Mouse (Mus musculus) hematopoietic multipotent progenitor cell, adult 10-12 weeks (in vitro differentiated cells): ENCODE results near the gene Vmn1r203. TPM values are rescaled to one million over a fixed set of nuclear protein-coding genes. Genes with fewer than 3 reads are reported as not detected.

Source experiments
- polyA plus RNA-seq: library from polyadenylated mRNA; stranded (reverse); fragments of >175 nt; gene quantifications from 2 replicates; pipeline ENCODE4 v1.2.3, GENCODE M21; 2012; ENCODE audit warnings: low replicate concordance

Vmn1r203 gene
- polyA plus RNA-seq: not detected in 2 replicates

DNA sequence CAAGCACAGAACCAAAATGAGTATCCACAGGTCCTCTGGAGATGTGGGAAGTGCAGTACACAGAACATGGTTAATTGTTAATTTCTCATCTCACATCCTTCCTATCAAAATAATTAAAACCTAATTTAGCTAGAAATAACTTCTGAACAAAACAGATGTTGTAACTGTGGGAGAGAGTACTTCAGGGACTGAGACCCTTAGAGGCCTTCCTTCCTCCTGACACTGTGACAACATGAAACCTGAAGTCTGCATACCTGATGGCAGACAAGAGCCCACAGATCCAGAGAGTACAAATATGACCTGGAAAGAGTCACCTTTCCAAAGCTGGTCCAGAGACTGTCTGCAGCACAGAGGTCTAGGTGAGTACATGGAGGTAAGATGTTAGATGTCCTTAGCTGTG lies at the start of gene Vmn1r203:
Gene Vmn1r203 (plus strand): TSS at position 301 of the 400 bp plus-strand sequence.

DNA sequence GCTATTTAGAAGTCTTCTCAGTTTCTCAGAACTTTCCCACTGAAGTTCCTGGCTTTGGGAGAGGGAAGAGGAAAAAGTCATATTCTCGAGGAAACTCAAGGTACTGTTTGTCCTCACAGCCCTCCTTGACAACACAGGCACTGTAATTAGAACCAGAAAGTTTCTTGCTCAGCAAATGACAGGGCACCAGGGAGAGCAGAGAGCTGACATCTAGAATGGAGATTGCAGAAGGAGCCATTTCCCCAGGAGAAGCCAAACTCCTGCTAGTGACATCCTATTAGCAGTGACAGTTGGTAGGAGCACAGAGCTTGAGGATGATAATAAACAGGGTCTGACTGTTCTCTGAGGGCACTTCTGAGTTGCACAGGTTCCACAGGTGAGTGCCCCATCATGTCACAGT lies 46.3 kb upstream of the Vmn1r203 start, which contains the start of gene Vmn1r201:
Gene Vmn1r201 (plus strand): TSS at position 301 of the 400 bp plus-strand sequence.

GRCm38 (mm10) chr13:22505281-22505680 lies 12.6 kb upstream of the Vmn1r203 start, which contains the start of gene Vmn1r202:
Vmn1r202 (minus strand) TSS chr13:22505381.

GRCm38 (mm10) chr13:22552898-22553297 lies 35.0 kb downstream of the Vmn1r203 start, which contains the start of gene Vmn1r204:
Vmn1r204 (plus strand) TSS chr13:22553198.

Other genes starting within 250 kb of the Vmn1r203 start
- gene Vmn1r195, start 247.6 kb upstream of the Vmn1r203 start, polyA plus RNA-seq: not detected in 2 replicates
- not detected in 2 replicates for gene Vmn1r196, start 228.2 kb upstream of the Vmn1r203 start, polyA plus RNA-seq
- not detected in 2 replicates for gene Vmn1r197, start 193.5 kb upstream of the Vmn1r203 start, polyA plus RNA-seq
- not detected in 2 replicates for gene Vmn1r198, start 167.8 kb upstream of the Vmn1r203 start, polyA plus RNA-seq
- not detected in 2 replicates for gene Vmn1r199, start 138.3 kb upstream of the Vmn1r203 start, polyA plus RNA-seq
- not detected in 2 replicates for gene Vmn1r200, start 127.7 kb upstream of the Vmn1r203 start, polyA plus RNA-seq
- not detected in 2 replicates for gene Vmn1r201, start 46.2 kb upstream of the Vmn1r203 start, polyA plus RNA-seq
- not detected in 2 replicates for gene Vmn1r202, start 12.7 kb upstream of the Vmn1r203 start, polyA plus RNA-seq
- gene Vmn1r204, start 35.1 kb downstream of the Vmn1r203 start, polyA plus RNA-seq: not detected in 2 replicates
- not detected in 2 replicates for gene Vmn1r205, start 74.9 kb downstream of the Vmn1r203 start, polyA plus RNA-seq
- not detected in 2 replicates for gene Vmn1r206, start 106.1 kb downstream of the Vmn1r203 start, polyA plus RNA-seq
- gene Vmn1r207-ps, start 211.5 kb downstream of the Vmn1r203 start, polyA plus RNA-seq: not detected in 2 replicates